Mouse (Mus musculus) lung, embryonic 16.5 days (tissue): ENCODE measurements around the gene Arfgef2. TPM values are rescaled to one million over a fixed set of nuclear protein-coding genes. Genes with fewer than 3 reads are reported as not detected.

ENCODE experiments used
- ATAC-seq: fragments of 200-750 bp; cut with Nextera tagmentation; 2 replicates; pipeline ENCODE4 v1.8.0; 2017; ENCODE audit warnings: low read depth, mild to moderate bottlenecking, moderate library complexity
- H3K27ac ChIP-seq: fragments of 300-500 bp; sonication (generic); 2 replicates; pipeline ENCODE4 v1.5.1; 2014; ENCODE audit warnings: mild to moderate bottlenecking, control low read depth, low read length
- H3K27me3 ChIP-seq: fragments of 300-500 bp; sonication (generic); 2 replicates; pipeline ENCODE4 v1.6.1; 2014; ENCODE audit warnings: low read depth, low read length, mixed read lengths; ENCODE audit not compliant: control insufficient read depth, insufficient read depth
- H3K36me3 ChIP-seq: fragments of 300-500 bp; sonication (generic); 2 replicates; pipeline ENCODE4 v1.6.1; 2014; ENCODE audit warnings: low read length; ENCODE audit not compliant: control insufficient read depth, insufficient read depth
- H3K4me1 ChIP-seq: fragments of 300-500 bp; sonication (generic); replicated peaks from 2 replicates; pipeline ENCODE4 v1.6.1; 2014; ENCODE audit warnings: low read length, mixed read lengths; ENCODE audit not compliant: control insufficient read depth, insufficient read depth
- H3K4me2 ChIP-seq: fragments of 300-500 bp; sonication (generic); 2 replicates; pipeline ENCODE4 v1.6.1; 2014; ENCODE audit warnings: low read depth, low read length, control low read depth
- H3K4me3 ChIP-seq: fragments of 300-500 bp; sonication (generic); 2 replicates; pipeline ENCODE4 v1.5.1; 2014; ENCODE audit warnings: mild to moderate bottlenecking, low read length, control low read depth
- H3K9ac ChIP-seq: fragments of 300-500 bp; sonication (generic); 2 replicates; pipeline ENCODE4 v1.6.1; 2014; ENCODE audit warnings: low read length, control low read depth
- H3K9me3 ChIP-seq: fragments of 300-500 bp; sonication (generic); 2 replicates; pipeline ENCODE4 v1.6.1; 2016; ENCODE audit warnings: low read length; ENCODE audit not compliant: control insufficient read depth
- WGBS: fragments of 180-500 bp; shearing (Covaris S2); extraction: QIAGEN DNeasy Blood & Tissue Kit; methylation state at CpG from one replicate; pipeline ENCODE4 v1.1.7; 2014; 5-methylcytosine and 5-hydroxymethylcytosine counted together
- polyA plus RNA-seq: library from polyadenylated mRNA; unstranded; fragments of >200 nt; fragmentation: Nextera tagmentation; extraction: Ambion mirVana; gene quantifications from 2 replicates; pipeline ENCODE4 v1.2.1, GENCODE M21; 2015

The Arfgef2 gene
- polyA plus RNA-seq, 1 experiment from 2014 or later, result 5.8 TPM

GRCm38 (mm10) chr2:166900792-166901505, 95.6 kb downstream of the Arfgef2 start:
- Histone ChIP-seq H3K36me3 (no peaks in the 10 kb centered on the region), H3K27ac (no peak overlapping the region), H3K9me3 (no peaks in the 10 kb centered on the region), H3K4me2 (no peak overlapping the region), H3K4me3 (no peak overlapping the region), H3K9ac (no peak overlapping the region), H3K27me3 (no peaks in the 10 kb centered on the region), H3K4me1 (no peaks in the 10 kb centered on the region)
- ATAC-seq, result no peak
- WGBS, result 82% methylated on average over 8 of the region's 8 CpGs

- WGBS, result 85% methylated on average over 6 of the region's 6 CpGs
- Histone ChIP-seq H3K4me3 (no peak overlapping the region), H3K27me3 (no peaks in the 10 kb centered on the region), H3K36me3 (no peaks in the 10 kb centered on the region), H3K4me1 (peaks cover 10% of the 10 kb centered on the region), H3K4me2 (no peak overlapping the region), H3K9me3 (no peaks in the 10 kb centered on the region), H3K27ac (no peak overlapping the region), H3K9ac (no peak overlapping the region)
- ATAC-seq, result no peak
These were observed 98.4 kb downstream of the Arfgef2 start for GRCm38 (mm10) chr2:166903719-166904282.

GRCm38 (mm10) chr2:166905711-166906522, 100.5 kb downstream of the Arfgef2 start, which contains the start of gene Cse1l:
Gene Cse1l (plus strand): TSS chr2:166906040.
- Histone ChIP-seq H3K4me2 (peak within 1 kb of the TSS; percentile 95), H3K4me3 (peak within 1 kb of the TSS; percentile 96), H3K27ac (peak within 1 kb of the TSS; percentile 99), H3K27me3 (no peaks in the 10 kb centered on the region), H3K9ac (peak within 1 kb of the TSS; percentile 97), H3K36me3 (peaks cover 3% of the 10 kb centered on the region; the same call in 1 of the 2 replicates), H3K9me3 (no peaks in the 10 kb centered on the region), H3K4me1 (peaks cover 10% of the 10 kb centered on the region)
- peak; percentile 98 for ATAC-seq
- WGBS, result under 1% methylated on average over 73 of the region's 80 CpGs

GRCm38 (mm10) chr2:166906523-166907182, 101.3 kb downstream of the Arfgef2 start:
- ATAC-seq, result peak; percentile 24; the same call in 1 of the 2 replicates
- Histone ChIP-seq H3K27me3 (no peaks in the 10 kb centered on the region), H3K4me3 (peak overlapping the region; percentile 96), H3K4me1 (peaks cover 10% of the 10 kb centered on the region), H3K9ac (peak overlapping the region; percentile 97), H3K9me3 (no peaks in the 10 kb centered on the region), H3K4me2 (peak overlapping the region; percentile 95), H3K27ac (peak overlapping the region; percentile 99), H3K36me3 (peaks cover 3% of the 10 kb centered on the region; the same call in 1 of the 2 replicates)
- WGBS, result under 1% methylated on average over 28 of the region's 28 CpGs

- Histone ChIP-seq H3K4me2 (no peak overlapping the region), H3K4me3 (no peak overlapping the region), H3K27ac (no peak overlapping the region), H3K9me3 (no peaks in the 10 kb centered on the region), H3K36me3 (peaks cover 3% of the 10 kb centered on the region; the same call in 1 of the 2 replicates), H3K4me1 (peaks cover 10% of the 10 kb centered on the region), H3K27me3 (no peaks in the 10 kb centered on the region), H3K9ac (no peak overlapping the region)
- 90% methylated on average over 3 of the region's 3 CpGs for WGBS
- no peak for ATAC-seq
These were observed 104.3 kb downstream of the Arfgef2 start for GRCm38 (mm10) chr2:166909729-166910128.

- H3K4me1 ChIP-seq, result peaks cover 10% of the 10 kb centered on the region
- no peak overlapping the region for H3K4me2 ChIP-seq
- peaks cover 3% of the 10 kb centered on the region; the same call in 1 of the 2 replicates for H3K36me3 ChIP-seq
- H3K4me3 ChIP-seq, result no peak overlapping the region
- no peaks in the 10 kb centered on the region for H3K9me3 ChIP-seq
- H3K9ac ChIP-seq, result no peak overlapping the region
- 85% methylated on average over 8 of the region's 8 CpGs for WGBS
- H3K27me3 ChIP-seq, result no peaks in the 10 kb centered on the region
- H3K27ac ChIP-seq, result no peak overlapping the region
- ATAC-seq, result no peak
These were observed 105.1 kb downstream of the Arfgef2 start for GRCm38 (mm10) chr2:166910536-166910935.

GRCm38 (mm10) chr2:166923971-166924370, 118.6 kb downstream of the Arfgef2 start:
- Histone ChIP-seq H3K27me3 (no peaks in the 10 kb centered on the region), H3K9ac (no peak overlapping the region), H3K4me1 (no peaks in the 10 kb centered on the region), H3K27ac (no peak overlapping the region), H3K4me3 (no peak overlapping the region), H3K36me3 (peaks cover 37% of the 10 kb centered on the region), H3K9me3 (no peaks in the 10 kb centered on the region), H3K4me2 (no peak overlapping the region)
- WGBS, result 89% methylated on average over 2 of the region's 2 CpGs
- no peak for ATAC-seq

- Histone ChIP-seq H3K9ac (no peak overlapping the region), H3K36me3 (peaks cover 45% of the 10 kb centered on the region), H3K4me2 (no peak overlapping the region), H3K9me3 (no peaks in the 10 kb centered on the region), H3K27ac (no peak overlapping the region), H3K27me3 (no peaks in the 10 kb centered on the region), H3K4me3 (no peak overlapping the region), H3K4me1 (no peaks in the 10 kb centered on the region)
- ATAC-seq, result no peak
- WGBS, result 90% methylated on average over 6 of the region's 6 CpGs
These were observed 128.6 kb downstream of the Arfgef2 start for GRCm38 (mm10) chr2:166933943-166934342.
